Mouse (Mus musculus) olfactory bulb, adult 2 months (tissue): ENCODE results near the gene Hist1h2be.
"Not testable (repeated sequence)": the region's sequence is repeated elsewhere in the genome, so short reads cannot be mapped to it uniquely, and the experiment has no call there.

ENCODE experiments used
- CTCF ChIP-seq: fragments of 200-500 bp; IDR thresholded peaks from 2 replicates; pipeline ENCODE4 v1.5.1; 2012; ENCODE audit warnings: low read depth, mild to moderate bottlenecking, low read length, moderate library complexity; ENCODE audit not compliant: insufficient read depth
- POLR2A ChIP-seq: fragments of 200-500 bp; IDR thresholded peaks from 2 replicates; pipeline ENCODE4 v1.6.1; 2012; ENCODE audit warnings: mild to moderate bottlenecking, low read depth, low read length, moderate library complexity; ENCODE audit not compliant: insufficient read depth

DNA sequence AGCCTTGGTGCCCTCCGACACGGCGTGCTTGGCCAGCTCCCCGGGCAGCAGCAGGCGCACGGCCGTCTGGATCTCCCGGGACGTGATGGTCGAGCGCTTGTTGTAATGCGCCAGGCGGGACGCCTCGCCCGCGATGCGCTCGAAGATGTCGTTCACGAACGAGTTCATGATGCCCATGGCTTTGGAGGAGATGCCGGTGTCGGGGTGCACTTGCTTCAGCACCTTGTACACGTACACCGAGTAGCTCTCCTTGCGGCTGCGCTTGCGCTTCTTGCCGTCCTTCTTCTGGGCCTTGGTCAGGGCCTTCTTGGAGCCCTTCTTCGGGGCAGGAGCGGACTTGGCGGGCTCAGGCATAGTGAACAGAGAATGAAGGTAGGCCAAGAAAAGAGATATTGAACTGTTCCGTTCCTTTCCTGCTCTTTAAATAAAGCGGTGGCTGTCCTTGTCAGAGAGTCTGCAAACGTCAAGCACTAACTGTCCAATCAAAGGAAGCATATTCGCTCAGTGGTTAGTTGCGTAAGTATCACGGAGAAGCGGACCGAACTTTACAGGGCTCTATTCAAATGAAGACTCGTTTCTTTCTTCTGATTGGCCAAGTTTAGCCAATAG, 77.8 kb downstream of the Hist1h2be start, which contains the start of gene Hist1h2bh:
- TF ChIP-seq POLR2A, CTCF: not testable (repeated sequence)
